Mouse (Mus musculus) thymus, postnatal 14 days (tissue): ENCODE measurements around the gene Osbp.

Experiments
- DNase-seq: peaks from one replicate; pipeline ENCODE4 v3.0.0; 2021

Osbp gene

GRCm38 (mm10) chr19:12011560-12012556 is 46.1 kb downstream of the Osbp start:
- peak; percentile 90 for DNase-seq

- no peak for DNase-seq
These were observed 46.9 kb downstream of the Osbp start for GRCm38 (mm10) chr19:12012615-12013014.

GRCm38 (mm10) chr19:12013228-12013627 is 47.5 kb downstream of the Osbp start:
- DNase-seq = peak; percentile 58

GRCm38 (mm10) chr19:12015708-12016107 is 50.0 kb downstream of the Osbp start:
- DNase-seq = peak; percentile 16

- no peak for DNase-seq
These were observed 50.5 kb downstream of the Osbp start for GRCm38 (mm10) chr19:12016192-12016591.

GRCm38 (mm10) chr19:12024149-12024548 is 58.4 kb downstream of the Osbp start:
- DNase-seq = no peak

- DNase-seq = no peak
These were observed 59.6 kb downstream of the Osbp start for GRCm38 (mm10) chr19:12025333-12025732.

- DNase-seq = peak; percentile 18
These were observed 60.9 kb downstream of the Osbp start for GRCm38 (mm10) chr19:12026606-12027005.

- DNase-seq = no peak
These were observed 72.0 kb downstream of the Osbp start for GRCm38 (mm10) chr19:12037727-12038126.

- no peak for DNase-seq
These were observed 75.5 kb downstream of the Osbp start, which contains the start of gene Olfr1423 for GRCm38 (mm10) chr19:12041217-12041616. TSS of gene Olfr1423 (minus strand) at chr19:12041317.

GRCm38 (mm10) chr19:12043163-12043562 is 77.4 kb downstream of the Osbp start:
- no peak for DNase-seq
